Mouse (Mus musculus) hindbrain, embryonic 11.5 days (tissue): Measurements from ENCODE around the gene Wdr18. TPM values are rescaled to one million over a fixed set of nuclear protein-coding genes. Genes with fewer than 3 reads are reported as not detected.

Experiments used
- ATAC-seq: fragments of 200-750 bp; cut with Nextera tagmentation; 2 replicates; pipeline ENCODE4 v1.8.0; 2017; ENCODE audit warnings: mild to moderate bottlenecking, moderate TSS enrichment, moderate library complexity; ENCODE audit not compliant: low FRiP score
- DNase-seq: peaks from one replicate; pipeline ENCODE4 v3.0.0-alpha.2; 2015; ENCODE audit warnings: low spot score
- H3K27ac ChIP-seq: fragments of 300-500 bp; sonication (generic); 2 replicates; pipeline ENCODE4 v1.5.1; 2014; ENCODE audit warnings: mild to moderate bottlenecking, low read depth, low read length
- H3K27me3 ChIP-seq: fragments of 300-500 bp; sonication (generic); 2 replicates; pipeline ENCODE4 v1.6.1; 2014; ENCODE audit warnings: mild to moderate bottlenecking, low read length, moderate library complexity, mixed read lengths; ENCODE audit not compliant: control insufficient read depth, insufficient read depth
- H3K36me3 ChIP-seq: fragments of 300-500 bp; sonication (generic); 2 replicates; pipeline ENCODE4 v1.6.1; 2014; ENCODE audit warnings: mild to moderate bottlenecking, low read length, moderate library complexity, mixed read lengths; ENCODE audit not compliant: control insufficient read depth, insufficient read depth
- H3K4me1 ChIP-seq: fragments of 300-500 bp; sonication (generic); replicated peaks from 2 replicates; pipeline ENCODE4 v1.6.1; 2014; ENCODE audit warnings: low read length, mixed read lengths; ENCODE audit not compliant: control insufficient read depth, insufficient read depth
- H3K4me2 ChIP-seq: fragments of 300-500 bp; sonication (generic); replicated peaks from 2 replicates; pipeline ENCODE4 v1.6.1; 2014; ENCODE audit warnings: mild to moderate bottlenecking, low read depth, low read length
- H3K4me3 ChIP-seq: fragments of 300-500 bp; sonication (generic); 2 replicates; pipeline ENCODE4 v1.5.1; 2014; ENCODE audit warnings: low read depth, low read length
- H3K9ac ChIP-seq: fragments of 300-500 bp; sonication (generic); 2 replicates; pipeline ENCODE4 v1.6.1; 2014; ENCODE audit warnings: low read depth, low read length
- H3K9me3 ChIP-seq: fragments of 300-500 bp; sonication (generic); 2 replicates; pipeline ENCODE4 v1.6.1; 2016; ENCODE audit warnings: low read length; ENCODE audit not compliant: control insufficient read depth
- WGBS: fragments of 180-500 bp; shearing (Covaris S2); extraction: QIAGEN DNeasy Blood & Tissue Kit; methylation state at CpG from one replicate; pipeline ENCODE4 v1.1.7; 2014; 5-methylcytosine and 5-hydroxymethylcytosine counted together
- polyA plus RNA-seq: library from polyadenylated mRNA; unstranded; fragments of >200 nt; fragmentation: Nextera tagmentation; extraction: Ambion mirVana; gene quantifications from 2 replicates; pipeline ENCODE4 v1.2.1, GENCODE M21; 2014

The Wdr18 gene
- polyA plus RNA-seq, 1 experiment from 2014 or later, result 94.7 TPM

DNA sequence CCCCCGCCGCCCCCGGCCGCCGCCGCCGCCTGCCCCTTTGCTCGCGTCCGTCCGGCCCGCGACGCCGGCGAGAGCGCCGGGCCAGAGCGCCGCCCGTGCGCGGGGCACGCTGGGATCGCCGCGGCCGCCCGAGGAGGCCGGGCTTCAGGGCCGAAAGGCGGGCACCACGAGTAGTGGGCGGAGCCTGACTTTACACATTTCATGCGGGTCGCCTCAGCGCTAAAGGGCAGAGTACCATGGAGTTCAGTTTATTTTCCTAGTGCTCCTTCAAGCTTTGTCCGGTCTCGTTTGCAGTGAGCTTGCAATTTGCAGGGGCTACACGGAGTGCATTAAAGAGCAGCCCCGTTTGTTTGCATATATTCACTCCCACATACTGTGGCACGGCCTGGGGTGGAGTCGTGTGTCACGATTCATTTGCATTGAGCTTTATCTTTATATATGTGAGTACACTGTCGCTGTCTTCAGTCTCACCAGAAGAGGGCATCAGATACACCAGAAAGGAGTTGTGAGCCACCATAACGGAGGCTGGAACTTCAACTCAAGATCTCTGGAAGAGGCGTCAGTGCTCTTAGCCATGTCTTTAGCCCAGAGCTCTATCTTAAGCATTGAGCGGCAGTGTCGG is 24.4 kb downstream of the Wdr18 start, which contains the start of gene Tmem259:
Tmem259 (minus strand) TSS at position 136 of the 622 bp plus-strand sequence.
- 0% methylated on average over 41 of the region's 49 CpGs for WGBS
- peaks cover 10% of the 10 kb centered on the region for H3K4me1 ChIP-seq
- ATAC-seq (peak; percentile 80), DNase-seq (peak; percentile 90)
- peak within 1 kb of the TSS; percentile 66 for H3K4me3 ChIP-seq
- peaks cover 26% of the 10 kb centered on the region for H3K27me3 ChIP-seq
- peak within 1 kb of the TSS; percentile 92 for H3K27ac ChIP-seq
- H3K9ac ChIP-seq, result peak within 1 kb of the TSS; percentile 86
- H3K4me2 ChIP-seq, result peak within 1 kb of the TSS; percentile 73
- H3K9me3 ChIP-seq, result no peaks in the 10 kb centered on the region
- no peaks in the 10 kb centered on the region for H3K36me3 ChIP-seq

DNA sequence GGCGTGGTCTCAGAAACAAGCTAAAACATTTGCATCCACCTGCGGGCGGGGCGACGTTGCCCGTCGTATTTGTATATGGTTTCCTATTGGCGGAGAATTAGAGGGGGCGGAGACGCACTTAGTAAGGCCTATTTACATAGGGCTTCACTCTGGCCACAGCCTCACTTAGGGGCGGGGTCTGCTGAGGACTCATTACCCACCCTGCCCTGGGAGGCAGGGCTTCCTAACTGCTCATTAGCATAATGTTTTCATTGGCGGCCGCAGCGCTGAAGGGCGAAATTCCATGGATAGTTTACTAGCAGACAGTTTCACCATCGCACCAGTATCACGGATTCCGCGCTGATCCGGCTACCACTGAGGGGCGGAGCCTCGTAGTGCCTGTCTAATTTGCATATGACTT is 24.9 kb downstream of the Wdr18 start:
- H3K4me1 ChIP-seq, result peaks cover 10% of the 10 kb centered on the region
- peak; percentile 94 for ATAC-seq
- WGBS, result under 1% methylated on average over 22 of the region's 22 CpGs

DNA sequence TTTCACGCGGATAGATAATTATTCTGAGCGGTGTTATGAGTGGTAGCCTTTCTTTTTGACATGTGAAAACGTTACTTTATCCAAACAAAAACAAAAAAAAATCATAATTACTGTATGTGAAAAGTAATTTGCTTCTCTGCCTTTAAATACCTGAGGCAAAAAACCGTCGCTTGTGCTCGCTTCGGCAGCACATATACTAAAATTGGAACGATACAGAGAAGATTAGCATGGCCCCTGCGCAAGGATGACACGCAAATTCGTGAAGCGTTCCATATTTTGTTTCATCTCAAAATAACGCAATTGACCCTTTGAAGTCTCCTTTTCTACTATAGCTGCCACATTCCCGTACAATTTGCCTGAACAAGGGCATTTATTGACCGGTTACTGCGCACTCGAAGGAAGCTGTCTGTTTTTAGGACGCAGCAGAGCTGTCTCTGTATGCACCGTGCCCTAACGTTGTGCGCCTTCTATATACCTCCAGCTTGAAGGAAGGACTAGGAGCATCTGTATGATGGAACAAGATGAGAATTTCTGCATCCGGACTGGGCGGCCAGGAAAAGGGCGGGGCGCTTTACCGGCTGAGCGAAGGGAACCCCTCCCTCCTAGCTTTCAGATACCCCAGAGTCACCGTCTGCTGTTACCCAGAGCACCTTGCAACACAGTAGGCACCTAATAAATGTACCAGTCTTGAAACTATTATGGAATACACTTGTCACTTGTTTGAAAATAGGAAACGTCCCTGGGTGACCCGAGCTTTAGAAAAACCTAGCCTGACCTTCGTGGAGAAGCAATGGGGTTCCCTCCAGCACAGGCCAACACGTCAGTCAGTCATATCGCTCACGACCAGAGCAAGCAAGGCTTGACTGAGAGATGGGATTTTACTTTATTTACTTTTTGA is 25.6 kb downstream of the Wdr18 start:
- Histone ChIP-seq H3K9ac (peak overlapping the region; percentile 56), H3K4me2 (peak overlapping the region; percentile 65), H3K27ac (peak overlapping the region; percentile 92), H3K4me1 (peaks cover 10% of the 10 kb centered on the region), H3K36me3 (no peaks in the 10 kb centered on the region), H3K9me3 (no peaks in the 10 kb centered on the region), H3K4me3 (peak overlapping the region; percentile 66), H3K27me3 (peaks cover 35% of the 10 kb centered on the region)
- ATAC-seq, result no peak
- DNase-seq, result peak; percentile 71
- WGBS, result 4% methylated on average over 35 of the region's 35 CpGs

More for the DNA sequence above, 24.9 kb downstream of the Wdr18 start:
- peak; percentile 95 for DNase-seq
- Histone ChIP-seq H3K27ac (peak overlapping the region; percentile 92), H3K36me3 (no peaks in the 10 kb centered on the region), H3K4me2 (peak overlapping the region; percentile 65), H3K9ac (peak overlapping the region; percentile 56), H3K27me3 (peaks cover 32% of the 10 kb centered on the region), H3K9me3 (no peaks in the 10 kb centered on the region), H3K4me3 (peak overlapping the region; percentile 66)

DNA sequence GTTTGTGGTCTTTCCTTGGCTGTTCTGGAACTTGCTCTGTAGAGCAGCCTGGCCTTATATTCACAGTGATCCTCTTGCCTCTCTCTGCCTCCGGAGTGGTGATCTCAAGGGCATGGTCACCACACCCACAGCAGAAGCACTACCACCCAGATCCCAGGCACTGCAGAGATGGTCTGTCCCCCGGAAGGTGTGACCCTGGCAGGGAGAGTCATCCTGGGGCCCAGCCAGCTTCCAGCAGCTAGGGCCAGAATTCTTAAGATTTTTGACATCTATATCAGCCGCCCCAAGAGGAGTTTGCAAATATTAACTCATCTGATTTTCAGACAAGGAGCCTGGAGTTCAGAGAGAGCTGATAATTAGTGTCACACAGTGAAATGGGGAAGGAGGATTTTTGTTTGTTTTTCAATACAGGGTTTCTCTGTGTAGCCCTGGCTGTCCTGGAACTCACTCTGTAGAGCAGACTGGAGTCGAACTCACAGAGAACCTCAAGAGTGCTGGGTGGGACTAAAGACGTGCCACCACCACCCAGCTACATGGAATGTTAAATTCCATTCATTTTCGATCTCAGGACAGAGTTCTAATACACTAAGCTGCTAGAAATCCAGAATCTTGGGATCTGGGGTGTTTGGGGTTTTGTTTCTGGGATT is 26.4 kb downstream of the Wdr18 start:
- H3K27me3 ChIP-seq, result peaks cover 38% of the 10 kb centered on the region
- H3K4me1 ChIP-seq, result peaks cover 10% of the 10 kb centered on the region

DNA sequence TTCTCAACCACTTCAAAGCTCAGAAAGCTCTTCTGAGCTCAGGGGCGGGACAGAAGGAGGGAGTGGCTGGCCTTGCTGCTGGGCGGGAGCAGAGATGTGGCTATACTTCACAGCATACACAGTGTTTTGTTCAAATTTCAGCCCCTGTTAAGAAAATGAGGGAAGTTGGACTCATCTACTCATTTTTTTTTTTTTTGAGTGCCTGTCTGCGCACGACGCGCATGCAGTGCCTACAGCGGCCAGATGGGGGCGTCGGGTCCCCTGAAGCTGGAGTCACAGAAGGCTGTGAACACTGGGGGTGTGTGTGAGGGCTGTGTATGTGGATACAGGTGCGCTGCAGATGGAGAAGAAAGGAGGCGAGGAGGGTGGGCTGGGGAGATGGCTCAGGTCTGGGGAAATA is 27.0 kb downstream of the Wdr18 start:
- H3K9me3 ChIP-seq, result no peaks in the 10 kb centered on the region
- no peak overlapping the region for H3K4me3 ChIP-seq
- 0 out of 2 replicates have a peak overlapping the region, but pooled peaks have one; percentile 7 for H3K27ac ChIP-seq
- peaks cover 38% of the 10 kb centered on the region for H3K27me3 ChIP-seq
- DNase-seq (peak; percentile 90), ATAC-seq (no peak)
- H3K36me3 ChIP-seq, result no peaks in the 10 kb centered on the region
- no peak overlapping the region for H3K9ac ChIP-seq
- 4% methylated on average over 11 of the region's 11 CpGs for WGBS
- H3K4me1 ChIP-seq, result peaks cover 10% of the 10 kb centered on the region
- H3K4me2 ChIP-seq, result no peak overlapping the region

More for the DNA sequence above, 26.4 kb downstream of the Wdr18 start:
- DNase-seq (no peak), ATAC-seq (no peak)
- Histone ChIP-seq H3K27ac (no peak overlapping the region), H3K4me2 (peak overlapping the region; percentile 65), H3K4me3 (peak overlapping the region; percentile 66), H3K9me3 (no peaks in the 10 kb centered on the region), H3K36me3 (no peaks in the 10 kb centered on the region), H3K9ac (0 out of 2 replicates have a peak overlapping the region, but pooled peaks have one; percentile 49)
- 49% methylated on average over 6 of the region's 6 CpGs for WGBS

DNA sequence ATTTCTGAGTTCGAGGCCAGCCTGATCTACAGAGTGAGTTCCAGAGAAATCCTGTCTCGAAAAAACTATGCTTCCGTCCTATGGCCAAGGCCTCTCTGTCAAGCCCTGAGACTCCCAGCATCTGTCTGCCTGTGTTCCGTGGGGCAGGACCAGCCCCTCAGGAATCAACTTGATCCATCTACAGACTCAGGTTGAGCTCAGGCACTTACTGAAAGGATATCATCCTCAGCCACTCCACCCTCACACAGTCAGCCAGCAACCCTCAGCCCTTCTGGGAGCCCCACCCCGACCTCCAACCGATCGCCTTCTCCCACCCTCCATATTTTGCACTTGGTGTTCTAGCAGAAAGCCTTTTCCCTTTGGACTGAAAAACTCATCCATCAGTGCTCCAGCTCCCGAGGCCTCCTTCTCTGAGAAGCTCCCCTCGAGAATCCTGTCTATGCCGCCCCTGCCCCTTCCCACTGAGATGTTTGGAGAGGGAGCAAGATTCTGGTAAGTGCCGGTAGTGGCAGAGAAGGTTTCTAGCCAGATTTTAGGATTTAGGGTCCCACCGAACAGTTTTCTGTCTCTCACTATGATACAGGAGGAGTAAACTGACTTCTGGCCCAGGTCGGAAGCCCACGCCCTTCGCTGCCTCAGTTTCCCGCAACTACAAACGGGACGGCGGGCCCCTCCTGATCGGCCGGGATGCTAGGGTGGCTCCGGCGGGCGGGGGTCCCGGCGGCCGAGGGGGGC is 28.0 kb downstream of the Wdr18 start:
- Histone ChIP-seq H3K4me2 (peak overlapping the region; percentile 38), H3K27ac (0 out of 2 replicates have a peak overlapping the region, but pooled peaks have one; percentile 31), H3K27me3 (peaks cover 38% of the 10 kb centered on the region), H3K9ac (peak overlapping the region; percentile 17; the same call in 1 of the 2 replicates), H3K4me3 (peak overlapping the region; percentile 40), H3K9me3 (no peaks in the 10 kb centered on the region), H3K4me1 (peaks cover 10% of the 10 kb centered on the region), H3K36me3 (no peaks in the 10 kb centered on the region)
- ATAC-seq, result no peak
- no peak for DNase-seq
- 11% methylated on average over 27 of the region's 27 CpGs for WGBS

DNA sequence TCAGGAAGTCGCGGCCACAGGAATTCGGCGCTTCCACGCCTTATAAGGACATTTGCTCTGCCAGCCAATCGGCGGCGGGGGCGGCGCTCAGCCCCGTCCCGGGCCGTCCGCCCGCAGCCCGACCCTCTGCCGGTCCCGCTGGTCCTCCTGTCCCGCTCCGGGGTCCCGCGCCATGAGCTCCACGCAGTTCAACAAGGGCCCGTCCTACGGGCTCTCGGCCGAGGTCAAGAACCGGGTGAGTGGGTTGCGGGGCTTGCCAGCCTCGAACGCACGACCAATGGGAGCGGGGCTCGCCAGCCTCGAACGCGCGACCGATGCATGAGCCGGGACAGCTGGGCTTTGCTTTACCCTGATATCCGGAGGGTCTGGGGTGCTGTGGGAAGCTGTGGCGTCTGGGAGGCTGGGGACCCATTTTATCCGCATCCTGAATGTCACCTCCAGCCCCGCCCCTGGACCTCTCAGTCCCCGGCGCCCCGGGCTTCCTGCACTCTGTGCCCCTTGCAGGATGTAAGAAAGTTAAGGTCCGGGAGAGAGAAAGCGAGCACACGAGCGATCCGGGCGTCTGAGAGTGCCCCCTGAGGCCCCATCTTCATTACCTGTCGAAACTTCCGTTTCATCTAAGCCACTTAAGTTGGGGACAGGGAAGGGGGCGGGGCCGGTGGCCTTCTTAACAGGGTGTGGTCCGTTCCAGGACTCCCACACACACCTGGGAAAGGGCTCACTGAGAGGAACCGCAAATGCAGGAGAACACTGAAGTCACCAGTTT is 28.7 kb downstream of the Wdr18 start, which contains the start of gene Cnn2:
Cnn2 (plus strand) TSS at position 79 of the 766 bp plus-strand sequence.
- Histone ChIP-seq H3K36me3 (no peaks in the 10 kb centered on the region), H3K4me1 (peaks cover 4% of the 10 kb centered on the region; the same call in 1 of the 2 replicates), H3K4me2 (peak within 1 kb of the TSS; percentile 38), H3K4me3 (peak within 1 kb of the TSS; percentile 40), H3K9ac (peak within 1 kb of the TSS; percentile 17; the same call in 1 of the 2 replicates), H3K9me3 (no peaks in the 10 kb centered on the region), H3K27ac (peak within 1 kb of the TSS; percentile 31; the same call in 1 of the 2 replicates), H3K27me3 (peaks cover 38% of the 10 kb centered on the region)
- peak; percentile 55 for DNase-seq
- no peak for ATAC-seq
- WGBS, result under 1% methylated on average over 59 of the region's 59 CpGs
